Mouse (Mus musculus): ENCODE measurements around the gene Nr4a1. TPM values are rescaled to one million over a fixed set of nuclear protein-coding genes. Genes with fewer than 3 reads are reported as not detected.
A peak's percentile ranks its signal among the peaks of the same experiment; 100 is the strongest.

The Nr4a1 gene
- polyA plus RNA-seq, 1 experiment from 2014 or later = 9.5 TPM

DNA sequence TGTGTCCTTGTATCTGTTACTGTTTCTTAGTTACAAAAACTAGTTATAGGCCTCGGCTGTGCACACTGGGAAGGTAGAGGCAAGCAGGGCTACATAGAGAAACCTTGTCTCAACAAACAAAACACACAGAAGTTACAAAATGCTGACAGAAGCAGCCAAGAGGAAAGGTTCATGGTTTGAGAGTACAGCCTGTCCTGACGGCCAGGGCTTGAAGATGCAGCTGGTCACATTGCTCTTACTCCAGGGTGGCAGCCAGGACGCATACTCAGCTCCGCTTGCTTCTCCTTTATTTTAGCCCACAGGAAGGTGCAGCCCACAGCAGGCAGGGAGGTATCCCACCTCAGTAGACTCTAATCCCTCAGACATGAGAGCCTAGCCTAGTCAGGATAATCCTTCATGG is 38.0 kb upstream of the Nr4a1 start:
- no peak overlapping the region for H3K9ac ChIP-seq (ENCODE audit: low read depth, low read length)
- ATAC-seq (replicated peaks; ENCODE audit: low FRiP score, low read depth) = no peak
- H3K27ac ChIP-seq = peak overlapping the region; percentile 71; the same call in 1 of the 2 replicates
- no peak overlapping the region for H3K4me2 ChIP-seq (ENCODE audit: low read length)
- H3K4me3 ChIP-seq (replicated peaks; ENCODE audit: low read depth, low read length) = no peak overlapping the region
- no peak for DNase-seq (ENCODE audit: low spot score)
- no peak for TF ChIP-seq CTCF (IDR thresholded peaks at IDR 0.05; ENCODE audit: low read depth)
- H3K4me1 ChIP-seq (replicated peaks; ENCODE audit: insufficient read depth, low read length) = no peaks in the 10 kb centered on the region
- no peaks in the 10 kb centered on the region for H3K9me3 ChIP-seq (replicated peaks; ENCODE audit: low read length)
- H3K27me3 ChIP-seq (ENCODE audit: insufficient read depth, low read length) = no peaks in the 10 kb centered on the region
- 80% methylated on average over 4 of the region's 4 CpGs for WGBS
- H3K36me3 ChIP-seq (ENCODE audit: insufficient read depth, low read length) = peaks cover 12% of the 10 kb centered on the region; the same call in 1 of the 2 replicates

DNA sequence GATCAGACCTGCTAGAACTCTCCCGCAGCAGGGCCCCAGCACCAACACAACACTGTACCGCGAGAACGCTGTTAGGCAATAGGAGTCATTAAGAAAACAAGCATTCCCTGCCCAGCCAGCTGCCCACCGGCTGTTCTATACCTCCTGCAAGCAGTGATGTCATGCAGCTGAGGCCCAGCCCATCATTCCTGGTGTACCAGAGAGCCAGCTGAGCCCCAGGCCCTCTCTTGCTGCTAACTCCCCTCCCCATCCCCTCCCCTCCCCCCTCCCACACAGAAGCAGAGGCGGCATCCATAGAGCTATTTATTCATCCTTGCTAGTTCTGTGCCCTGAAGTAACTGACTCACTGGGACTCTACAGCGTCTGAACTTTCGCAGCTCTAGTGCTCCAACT is 33.2 kb upstream of the Nr4a1 start:
- Histone ChIP-seq H3K27ac (0 out of 2 replicates have a peak overlapping the region, but pooled peaks have one; percentile 19), H3K4me2 (ENCODE audit: low read length) (no peak overlapping the region), H3K9me3 (replicated peaks; ENCODE audit: low read length) (no peaks in the 10 kb centered on the region), H3K4me1 (replicated peaks; ENCODE audit: insufficient read depth, low read length) (peaks cover 12% of the 10 kb centered on the region; the same call in 1 of the 2 replicates), H3K27me3 (ENCODE audit: insufficient read depth, low read length) (0 out of 2 replicates have a peak, but pooled peaks cover 9% of the 10 kb centered on the region), H3K4me3 (replicated peaks; ENCODE audit: low read depth, low read length) (no peak overlapping the region), H3K9ac (ENCODE audit: low read depth, low read length) (no peak overlapping the region), H3K36me3 (ENCODE audit: insufficient read depth, low read length) (no peaks in the 10 kb centered on the region)
- ATAC-seq (replicated peaks; ENCODE audit: low FRiP score, low read depth) (peak; percentile 19), DNase-seq (ENCODE audit: low spot score) (no peak)
- no peak for TF ChIP-seq CTCF (IDR thresholded peaks at IDR 0.05; ENCODE audit: low read depth)
- 21% methylated on average over 8 of the region's 8 CpGs for WGBS

DNA sequence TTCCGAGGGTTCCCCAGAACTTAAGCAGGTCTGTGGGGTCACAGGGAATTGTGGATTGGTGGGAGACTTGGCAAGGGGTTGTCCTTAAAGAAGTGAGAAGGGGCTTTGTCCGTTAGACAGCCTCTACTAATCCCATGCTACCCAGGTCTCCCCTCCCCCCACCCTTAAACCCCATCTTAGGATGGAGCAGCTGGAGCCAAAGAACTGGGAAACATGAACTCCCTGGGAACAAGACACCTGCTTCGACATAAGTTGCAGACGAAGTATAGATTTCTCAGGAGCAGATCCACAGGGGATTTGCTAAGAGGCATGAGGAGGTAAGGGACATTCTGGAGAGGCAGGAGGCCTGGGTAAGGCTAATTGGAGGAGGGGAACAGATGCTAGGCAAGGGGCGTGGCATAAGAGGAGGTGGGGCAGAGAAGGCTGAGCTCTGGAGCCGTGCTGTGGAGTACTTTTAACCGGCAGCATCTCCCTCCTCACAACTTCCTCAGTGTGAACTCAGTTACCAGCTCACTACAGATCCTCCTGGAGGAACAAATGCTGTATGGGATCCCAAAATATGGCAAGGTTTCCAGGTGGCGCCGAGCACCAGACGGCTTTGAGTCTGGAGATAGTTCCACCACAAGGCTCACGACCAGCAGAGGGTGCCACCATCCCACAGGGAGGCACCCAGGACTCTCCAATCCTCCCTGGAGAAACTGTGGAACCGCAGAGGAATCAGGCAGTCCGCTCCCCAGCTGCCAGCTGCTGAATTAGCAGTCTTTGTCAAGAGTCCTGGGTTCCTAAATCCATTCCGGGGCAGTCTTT is 32.6 kb upstream of the Nr4a1 start:
- peak; percentile 93 for DNase-seq (ENCODE audit: low spot score)
- 7% methylated on average over 14 of the region's 14 CpGs for WGBS
- Histone ChIP-seq H3K27me3 (ENCODE audit: insufficient read depth, low read length) (0 out of 2 replicates have a peak, but pooled peaks cover 9% of the 10 kb centered on the region), H3K4me3 (replicated peaks; ENCODE audit: low read depth, low read length) (peak overlapping the region; percentile 27; the same call in 1 of the 2 replicates), H3K36me3 (ENCODE audit: insufficient read depth, low read length) (no peaks in the 10 kb centered on the region), H3K27ac (no peak overlapping the region), H3K9ac (ENCODE audit: low read depth, low read length) (0 out of 2 replicates have a peak overlapping the region, but pooled peaks have one; percentile 31), H3K4me1 (replicated peaks; ENCODE audit: insufficient read depth, low read length) (peaks cover 12% of the 10 kb centered on the region; the same call in 1 of the 2 replicates), H3K4me2 (ENCODE audit: low read length) (peak overlapping the region; percentile 52), H3K9me3 (replicated peaks; ENCODE audit: low read length) (no peaks in the 10 kb centered on the region)
- ATAC-seq (replicated peaks; ENCODE audit: low FRiP score, low read depth) = peak; percentile 35; the same call in 1 of the 2 replicates
- peak; percentile 92 for TF ChIP-seq CTCF (IDR thresholded peaks at IDR 0.05; ENCODE audit: low read depth)

- H3K27ac ChIP-seq = no peak overlapping the region
- no peak overlapping the region for H3K4me2 ChIP-seq (ENCODE audit: low read length)
- 60% methylated on average over 13 of the region's 13 CpGs for WGBS
These were observed 31.1 kb upstream of the Nr4a1 start for GRCm38 (mm10) chr15:101222897-101223482.

GRCm38 (mm10) chr15:101223596-101223995 is 30.5 kb upstream of the Nr4a1 start:
- DNase-seq (ENCODE audit: low spot score) (no peak), ATAC-seq (replicated peaks; ENCODE audit: low FRiP score, low read depth) (no peak)
- Histone ChIP-seq H3K4me3 (replicated peaks; ENCODE audit: low read depth, low read length) (peak overlapping the region; percentile 78), H3K27me3 (ENCODE audit: insufficient read depth, low read length) (0 out of 2 replicates have a peak, but pooled peaks cover 9% of the 10 kb centered on the region), H3K36me3 (ENCODE audit: insufficient read depth, low read length) (no peaks in the 10 kb centered on the region), H3K27ac (no peak overlapping the region), H3K9me3 (replicated peaks; ENCODE audit: low read length) (no peaks in the 10 kb centered on the region), H3K9ac (ENCODE audit: low read depth, low read length) (peak overlapping the region; percentile 77), H3K4me1 (replicated peaks; ENCODE audit: insufficient read depth, low read length) (peaks cover 12% of the 10 kb centered on the region; the same call in 1 of the 2 replicates), H3K4me2 (ENCODE audit: low read length) (peak overlapping the region; percentile 95)
- 7% methylated on average over 5 of the region's 5 CpGs for WGBS
- TF ChIP-seq CTCF (IDR thresholded peaks at IDR 0.05; ENCODE audit: low read depth) = no peak

More at GRCm38 (mm10) chr15:101222897-101223482, 31.1 kb upstream of the Nr4a1 start:
- ATAC-seq (replicated peaks; ENCODE audit: low FRiP score, low read depth) (no peak), DNase-seq (ENCODE audit: low spot score) (no peak)
- no peaks in the 10 kb centered on the region for H3K9me3 ChIP-seq (replicated peaks; ENCODE audit: low read length)
- no peaks in the 10 kb centered on the region for H3K36me3 ChIP-seq (ENCODE audit: insufficient read depth, low read length)
- H3K9ac ChIP-seq (ENCODE audit: low read depth, low read length) = no peak overlapping the region
- H3K27me3 ChIP-seq (ENCODE audit: insufficient read depth, low read length) = 0 out of 2 replicates have a peak, but pooled peaks cover 9% of the 10 kb centered on the region
- H3K4me1 ChIP-seq (replicated peaks; ENCODE audit: insufficient read depth, low read length) = peaks cover 12% of the 10 kb centered on the region; the same call in 1 of the 2 replicates
- no peak for TF ChIP-seq CTCF (IDR thresholded peaks at IDR 0.05; ENCODE audit: low read depth)
- no peak overlapping the region for H3K4me3 ChIP-seq (replicated peaks; ENCODE audit: low read depth, low read length)

All from kidney, postnatal 0 days (tissue).